In the genomic region with DNA sequence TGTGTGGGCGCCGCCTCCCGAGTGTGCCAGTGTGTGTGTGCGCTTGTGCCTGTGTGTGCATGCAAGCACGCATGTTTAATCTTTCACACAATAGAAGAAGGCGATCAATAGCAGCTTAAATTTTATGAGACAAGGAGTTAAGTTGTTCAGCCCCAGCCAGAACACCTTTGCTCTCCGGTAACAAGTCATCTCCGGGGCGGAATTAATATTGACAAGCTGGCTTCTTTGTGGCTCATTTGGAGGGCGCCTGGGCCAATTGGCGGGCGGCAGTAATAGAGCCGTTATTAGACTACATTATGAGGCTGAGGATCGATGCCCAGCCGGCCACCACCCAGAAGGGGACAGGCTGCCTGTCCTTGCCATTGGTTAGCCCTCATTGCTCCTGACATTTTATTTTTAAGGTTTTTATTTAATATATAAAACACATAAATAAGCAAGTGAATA, we compare ENCODE assay signal across 10 mouse cellular contexts.
DNase-seq lines count a peak whose midpoint lies in the region; ATAC-seq lines count a peak whose summit lies in the region.
"Had no signal": no experiment of that assay in that cellular context is flagged by ENCODE, and none has a peak within 500 bp of the region (broad histone marks: within the 10 kb centered on the region; RNA-seq: fewer than 3 reads in every experiment).

No protein-coding gene starts in this region.

- peaks cover 4% of the 10 kb centered on the region; the same call in 1 of the 2 replicates for H3K27me3 ChIP-seq in forebrain, embryonic 14.5 days (replicated peaks; ENCODE audit: control insufficient read depth, insufficient read depth, low read length)

- peaks cover 10% of the 10 kb centered on the region for H3K4me1 ChIP-seq in forebrain, embryonic 14.5 days (ENCODE audit: control insufficient read depth, insufficient read depth, low read length)

- H3K4me2 ChIP-seq in forebrain, embryonic 14.5 days (ENCODE audit: low read length) = peak overlapping the region; percentile 42

- 21% methylated on average over 15 of the region's 15 CpGs for WGBS in forebrain, embryonic 14.5 days

- peak; percentile 12 to 18 for DNase-seq in layer of hippocampus, postnatal 25 days (ENCODE audit: extremely low spot score in 1 of 2, low spot score in 1 of 2)
- no peak for DNase-seq in layer of hippocampus, adult 11-12 months (ENCODE audit: low spot score)
- no peak for DNase-seq in forebrain, embryonic 14.5 days (ENCODE audit: low spot score)
- peak; percentile 22 to 47 for DNase-seq in layer of hippocampus, postnatal 36 days
- DNase-seq in right cerebral cortex, postnatal 14 days = peak; percentile 9
- DNase-seq in testis, postnatal 14 days (ENCODE audit: low spot score) = no peak
- DNase-seq in gastrocnemius, adult 8-10 months (ENCODE audit: low spot score in 2 of 2) = no peak
- DNase-seq: lung, postnatal 14 days; thymus, postnatal 25 days had no signal

- H3K9me3 ChIP-seq in forebrain, embryonic 14.5 days (replicated peaks; ENCODE audit: control insufficient read depth, low read length) = no peaks in the 10 kb centered on the region

- H3K36me3 ChIP-seq in forebrain, embryonic 14.5 days (ENCODE audit: control insufficient read depth, insufficient read depth, low read length) = no peaks in the 10 kb centered on the region

- H3K27ac ChIP-seq in forebrain, embryonic 14.5 days (ENCODE audit: low read depth, low read length) = peak overlapping the region; percentile 65

- peak overlapping the region; percentile 19 for H3K4me3 ChIP-seq in forebrain, embryonic 14.5 days (ENCODE audit: low read depth, low read length)

- peak; percentile 66 for ATAC-seq in forebrain, embryonic 14.5 days
- ATAC-seq: Patski had no signal

- H3K9ac ChIP-seq in forebrain, embryonic 14.5 days (ENCODE audit: low read length) = peak overlapping the region; percentile 43

Comparison
In these comparisons a context has a peak if more than half of its experiments do, and no peak if none do; other contexts are left out.
1. DNase-seq: peak in layer of hippocampus, postnatal 25 days (2 of 2), layer of hippocampus, postnatal 36 days (2 of 2) and right cerebral cortex, postnatal 14 days (single experiment); none in layer of hippocampus, adult 11-12 months (single experiment), forebrain, embryonic 14.5 days (single experiment), testis, postnatal 14 days (single experiment) and gastrocnemius, adult 8-10 months (0 of 2).